Mouse (Mus musculus) layer of hippocampus, postnatal 10 days (tissue): ENCODE data around the gene Dad1. TPM values are rescaled to one million over a fixed set of nuclear protein-coding genes. Genes with fewer than 3 reads are reported as not detected.

Experiments
- DNase-seq, 2 experiments: peaks; one replicate each; pipeline ENCODE4 v3.0.0; 2021; ENCODE audit warnings: low spot score in 2 of 2
- total RNA-seq, 2 experiments: library from RNA; stranded (reverse); gene quantifications; 2 replicates each; pipeline ENCODE4 v1.2.3; 2021

The Dad1 gene
- total RNA-seq, 2 experiments from 2014 or later, result 127 TPM

- no peak for DNase-seq
Measured at GRCm38 (mm10) chr14:54226911-54227811, 26.7 kb downstream of the Dad1 start.

GRCm38 (mm10) chr14:54225725-54226124, 28.2 kb downstream of the Dad1 start:
- DNase-seq, result no peak

GRCm38 (mm10) chr14:54224484-54225467, 29.1 kb downstream of the Dad1 start:
- DNase-seq, result no peak

GRCm38 (mm10) chr14:54224064-54224417, 29.9 kb downstream of the Dad1 start:
- DNase-seq, result no peak

- no peak for DNase-seq
Measured at GRCm38 (mm10) chr14:54223315-54224063, 30.4 kb downstream of the Dad1 start.

GRCm38 (mm10) chr14:54222289-54222727, 31.6 kb downstream of the Dad1 start:
- no peak for DNase-seq

- no peak for DNase-seq
Measured at GRCm38 (mm10) chr14:54221641-54222040, 32.3 kb downstream of the Dad1 start.

- no peak for DNase-seq
Measured at GRCm38 (mm10) chr14:54220726-54221494, 33.0 kb downstream of the Dad1 start.

GRCm38 (mm10) chr14:54219849-54220248, 34.1 kb downstream of the Dad1 start:
- no peak for DNase-seq

GRCm38 (mm10) chr14:54219256-54219655, 34.6 kb downstream of the Dad1 start:
- DNase-seq, result no peak

GRCm38 (mm10) chr14:54218721-54219120, 35.2 kb downstream of the Dad1 start:
- DNase-seq, result no peak

- no peak for DNase-seq
Measured at GRCm38 (mm10) chr14:54218233-54218632, 35.7 kb downstream of the Dad1 start.

GRCm38 (mm10) chr14:54216126-54216525, 37.8 kb downstream of the Dad1 start:
- no peak for DNase-seq

GRCm38 (mm10) chr14:54214901-54215300, 39.0 kb downstream of the Dad1 start:
- no peak for DNase-seq

GRCm38 (mm10) chr14:54214477-54214876, 39.4 kb downstream of the Dad1 start:
- DNase-seq, result no peak

GRCm38 (mm10) chr14:54213734-54214133, 40.2 kb downstream of the Dad1 start:
- no peak for DNase-seq

GRCm38 (mm10) chr14:54211755-54212154, 42.1 kb downstream of the Dad1 start:
- no peak for DNase-seq

- no peak for DNase-seq
Measured at GRCm38 (mm10) chr14:54211199-54211598, 42.7 kb downstream of the Dad1 start.

GRCm38 (mm10) chr14:54210401-54210800, 43.5 kb downstream of the Dad1 start:
- no peak for DNase-seq

GRCm38 (mm10) chr14:54209932-54210331, 44.0 kb downstream of the Dad1 start:
- no peak for DNase-seq
